13 mouse cellular contexts compared by ENCODE assay signal in the genomic region with DNA sequence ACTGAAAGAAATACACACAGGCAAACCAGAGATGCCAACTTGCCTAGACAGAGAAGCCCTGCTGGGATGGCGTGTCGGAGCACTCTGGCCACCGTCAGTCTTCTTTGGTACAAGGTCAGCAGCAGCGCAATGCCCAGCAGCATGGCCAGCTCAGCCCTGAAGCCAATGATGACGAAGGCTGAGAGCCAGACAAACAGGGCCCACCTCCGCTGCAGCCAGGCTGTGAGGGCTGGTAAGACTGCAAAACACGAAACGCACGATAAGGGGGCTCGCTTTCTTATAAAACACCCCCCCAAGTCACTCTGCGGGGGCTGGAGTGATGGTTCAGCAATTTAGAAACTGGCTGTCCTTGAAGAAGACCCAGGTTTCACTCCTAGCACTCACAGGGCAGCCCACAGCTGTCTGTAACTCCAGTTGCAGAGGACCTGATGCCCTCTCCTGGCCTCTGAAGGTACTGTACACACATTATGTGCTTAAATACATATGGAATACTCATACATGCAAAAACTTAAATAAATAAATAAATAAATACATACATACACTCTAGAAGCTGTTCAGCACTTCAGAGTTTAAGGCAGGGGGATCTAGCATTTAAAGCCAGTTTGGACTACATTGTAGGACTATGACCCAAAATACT. TPM values are rescaled to one million over a fixed set of nuclear protein-coding genes. Genes with fewer than 3 reads are reported as not detected.
DNase-seq lines count a peak whose midpoint lies in the region; ATAC-seq and TF ChIP-seq lines count a peak whose summit lies in the region.
"Had no signal": no experiment of that assay in that cellular context is flagged by ENCODE, and none has a peak within 500 bp of the region (broad histone marks: within the 10 kb centered on the region; RNA-seq: fewer than 3 reads in every experiment).

No protein-coding gene starts in this region.

- peak; percentile 39 for DNase-seq in embryo, embryonic 10 days (ENCODE audit: low spot score)
- no peak for DNase-seq in embryo, embryonic 9.5 days (ENCODE audit: extremely low spot score)
- DNase-seq in liver, adult 2 months (ENCODE audit: extremely low read depth, low read depth, low spot score) = no peak
- no peak for DNase-seq in liver
- DNase-seq in thymus, postnatal 4 days = peak; percentile 46
- DNase-seq in thymus, adult 18-20 months = no peak
- no peak for DNase-seq in cerebellum, adult 2 months
- DNase-seq: cerebellum, postnatal 36 days had no signal

- no peak for ATAC-seq in erythroid progenitor cell, adult 5-6 weeks (replicated peaks; ENCODE audit: low FRiP score, poor library complexity, severe bottlenecking)
- ATAC-seq: intestine, embryonic 15.5 days had no signal

- TF ChIP-seq POLR2A in liver, adult 2 months (IDR thresholded peaks at IDR 0.05; ENCODE audit: extremely low read depth, insufficient read depth, low read length) = no peak
- no peak for TF ChIP-seq POLR2A in cerebellum, adult 2 months (IDR thresholded peaks at IDR 0.05; ENCODE audit: borderline replicate concordance, insufficient read depth, low read length)

- no peak overlapping the region for H3K27ac ChIP-seq in liver, adult 2 months (replicated peaks; ENCODE audit: insufficient read depth, low read depth, low read length)
- H3K27ac ChIP-seq in cerebellum, adult 2 months (ENCODE audit: insufficient read depth, low read length) = no peak overlapping the region
- H3K27ac ChIP-seq: intestine, embryonic 15.5 days; limb, embryonic 13.5 days; midbrain, embryonic 12.5 days; neural tube, embryonic 15.5 days had no signal

- 93% methylated on average over 11 of the region's 11 CpGs for WGBS in liver, adult 2 months
- WGBS in cerebellum, adult 2 months = 95% methylated on average over 11 of the region's 11 CpGs

- H3K36me3 ChIP-seq in liver, adult 2 months (ENCODE audit: control insufficient read depth, insufficient read depth, low read length) = peaks cover 7% of the 10 kb centered on the region; the same call in 1 of the 2 replicates

- peak; percentile 26; the same call in 1 of the 2 replicates for TF ChIP-seq CTCF in liver, adult 2 months (IDR thresholded peaks at IDR 0.05; ENCODE audit: low read depth, low read length)
- no peak for TF ChIP-seq CTCF in cerebellum, adult 2 months (IDR thresholded peaks at IDR 0.05; ENCODE audit: borderline replicate concordance, insufficient read depth, low read depth, low read length)

- H3K9ac ChIP-seq in liver, adult 2 months (ENCODE audit: low read depth, low read length) = no peak overlapping the region
- H3K9ac ChIP-seq: intestine, embryonic 15.5 days; limb, embryonic 13.5 days; midbrain, embryonic 12.5 days; neural tube, embryonic 15.5 days had no signal

- peaks cover under 1% of the 10 kb centered on the region for H3K79me2 ChIP-seq in liver, adult 2 months (ENCODE audit: control insufficient read depth, insufficient read depth, low read length)

- H3K4me3 ChIP-seq in liver, adult 2 months (ENCODE audit: insufficient read depth, low read depth, low read length) = no peak overlapping the region
- H3K4me3 ChIP-seq in cerebellum, adult 2 months (replicated peaks; ENCODE audit: insufficient read depth, low read depth, low read length) = no peak overlapping the region
- H3K4me3 ChIP-seq: intestine, embryonic 15.5 days; limb, embryonic 13.5 days; midbrain, embryonic 12.5 days; neural tube, embryonic 15.5 days had no signal

- peaks cover 3% of the 10 kb centered on the region; the same call in 1 of the 2 replicates for H3K4me1 ChIP-seq in liver, adult 2 months (ENCODE audit: control insufficient read depth, insufficient read depth, low read length)
- H3K4me1 ChIP-seq in cerebellum, adult 2 months (ENCODE audit: control insufficient read depth, insufficient read depth, low read length) = no peaks in the 10 kb centered on the region

- H3K27me3 ChIP-seq in liver, adult 2 months (ENCODE audit: control insufficient read depth, insufficient read depth, low read length) = no peaks in the 10 kb centered on the region
- no peaks in the 10 kb centered on the region for H3K27me3 ChIP-seq in cerebellum, adult 2 months (ENCODE audit: control insufficient read depth, insufficient read depth, low read length)
- H3K27me3 ChIP-seq: intestine, embryonic 15.5 days; limb, embryonic 13.5 days; midbrain, embryonic 12.5 days; neural tube, embryonic 15.5 days had no signal

RNA-seq across cellular contexts. Expression of gene Alg12, which starts 4.6 kb away (rescaled TPM):
- 4.9 and 5.8 TPM in 2 replicates for total RNA-seq in liver, adult 2 months (2014; rRNA removed)
- polyA plus RNA-seq in liver, adult 2 months (2012; rRNA removed) = 9.4 and 14.4 TPM in 2 replicates
- total RNA-seq in erythroid progenitor cell, adult 5-6 weeks (2015; ENCODE audit: low replicate concordance) = 5.0 and 5.4 TPM in 2 replicates
- 1.2 and 2.4 TPM in 2 replicates for total RNA-seq in erythroid progenitor cell, adult 5-6 weeks (2017; ENCODE audit: low replicate concordance)
- polyA plus RNA-seq in cerebellum, adult 2 months (2012; rRNA removed) = 17.3 and 18.5 TPM in 2 replicates

RNA-seq across cellular contexts. Expression of gene Creld2, which starts 4.9 kb away (rescaled TPM):
- 51.4 and 70.2 TPM in 2 replicates for total RNA-seq in liver, adult 2 months (2014; rRNA removed)
- polyA plus RNA-seq in liver, adult 2 months (2012; rRNA removed) = 32.6 and 32.9 TPM in 2 replicates
- total RNA-seq in erythroid progenitor cell, adult 5-6 weeks (2015; ENCODE audit: low replicate concordance) = 19.8 and 26.4 TPM in 2 replicates
- total RNA-seq in erythroid progenitor cell, adult 5-6 weeks (2017; ENCODE audit: low replicate concordance) = 24.8 and 41.9 TPM in 2 replicates
- 28.6 and 32.0 TPM in 2 replicates for polyA plus RNA-seq in cerebellum, adult 2 months (2012; rRNA removed)

RNA-seq across cellular contexts. Expression of gene Pim3, which starts 47.5 kb away (rescaled TPM):
- total RNA-seq in liver, adult 2 months (2014; rRNA removed) = 59.7 and 68.3 TPM in 2 replicates
- polyA plus RNA-seq in liver, adult 2 months (2012; rRNA removed) = 17.7 and 31.2 TPM in 2 replicates
- total RNA-seq in erythroid progenitor cell, adult 5-6 weeks (2015; ENCODE audit: low replicate concordance) = 0.72 and 1.3 TPM in 2 replicates
- 0.68 and 1.5 TPM in 2 replicates for total RNA-seq in erythroid progenitor cell, adult 5-6 weeks (2017; ENCODE audit: low replicate concordance)
- 23.4 and 24.2 TPM in 2 replicates for polyA plus RNA-seq in cerebellum, adult 2 months (2012; rRNA removed)

Comparison
In these comparisons a context has a peak if more than half of its experiments do, and no peak if none do; other contexts are left out.
1. DNase-seq: peak in embryo, embryonic 10 days (single experiment) and thymus, postnatal 4 days (single experiment); none in embryo, embryonic 9.5 days (single experiment), liver, adult 2 months (single experiment), liver (single experiment), thymus, adult 18-20 months (0 of 2) and cerebellum, adult 2 months (0 of 2).
2. RNA of gene Pim3, which starts 47.5 kb away (total RNA-seq): 59.7 to 68.3 TPM in liver, adult 2 months; 0.68 to 1.5 TPM in erythroid progenitor cell, adult 5-6 weeks; every median in the first group is over 10 times any median in the second.